Mouse (Mus musculus): ENCODE measurements around the gene Slc37a1. TPM values are rescaled to one million over a fixed set of nuclear protein-coding genes. Genes with fewer than 3 reads are reported as not detected.

The Slc37a1 gene
- polyA plus RNA-seq, 1 experiment, result 0.14 TPM

DNA sequence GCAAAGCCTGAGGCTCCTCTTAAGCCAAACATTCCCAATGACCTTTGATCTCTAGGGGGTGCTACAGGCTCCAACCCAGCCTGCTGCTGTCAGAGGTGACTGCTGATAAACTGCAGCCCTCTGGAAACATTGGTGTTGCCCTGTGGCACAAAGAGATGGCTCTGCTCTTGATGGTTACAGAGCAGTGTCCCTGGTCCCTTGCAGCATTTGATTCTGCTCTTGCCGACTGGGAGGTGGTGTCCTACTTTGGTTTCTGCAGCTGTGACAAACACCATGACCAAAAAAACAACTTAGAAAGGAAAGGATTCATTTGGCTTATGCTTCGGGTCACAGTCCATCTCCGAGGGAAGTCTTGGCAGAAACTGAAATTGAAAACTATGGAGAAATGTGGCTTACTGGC is 104.9 kb downstream of the Slc37a1 start:
- H3K79me3 ChIP-seq (ENCODE audit: low read depth), result no peaks in the 10 kb centered on the region
- no peak for TF ChIP-seq CTCF (IDR thresholded peaks at IDR 0.05; ENCODE audit: control insufficient read depth, insufficient read depth, insufficient read length)
- no peak for TF ChIP-seq FOSL1 (IDR thresholded peaks at IDR 0.05; ENCODE audit: insufficient read depth, low read length, poor library complexity, severe bottlenecking)
- no peak for TF ChIP-seq MYOG (IDR thresholded peaks at IDR 0.05; ENCODE audit: control insufficient read depth, extremely low read depth, insufficient read length)
- TF ChIP-seq USF1 (IDR thresholded peaks at IDR 0.05; ENCODE audit: low read depth), result no peak
- TF ChIP-seq CEBPB (IDR thresholded peaks at IDR 0.05; ENCODE audit: low read depth), result no peak
- no peak for TF ChIP-seq MYOD1 (IDR thresholded peaks at IDR 0.05; ENCODE audit: control insufficient read depth, insufficient read length, low read depth)
- no peak for TF ChIP-seq MAX (IDR thresholded peaks at IDR 0.05)
- H3K4me3 ChIP-seq (ENCODE audit: insufficient read depth, poor library complexity, severe bottlenecking), result no peak overlapping the region
- H3K79me2 ChIP-seq (ENCODE audit: control insufficient read depth, insufficient read depth), result no peaks in the 10 kb centered on the region
- peaks cover 28% of the 10 kb centered on the region for H3K27me3 ChIP-seq (ENCODE audit: control insufficient read depth, insufficient read depth, insufficient read length)
- H3ac ChIP-seq (ENCODE audit: control insufficient read depth, insufficient read length, low read depth), result no peak overlapping the region
- no peaks in the 10 kb centered on the region for H3K36me3 ChIP-seq (ENCODE audit: control insufficient read depth, insufficient read depth)

DNA sequence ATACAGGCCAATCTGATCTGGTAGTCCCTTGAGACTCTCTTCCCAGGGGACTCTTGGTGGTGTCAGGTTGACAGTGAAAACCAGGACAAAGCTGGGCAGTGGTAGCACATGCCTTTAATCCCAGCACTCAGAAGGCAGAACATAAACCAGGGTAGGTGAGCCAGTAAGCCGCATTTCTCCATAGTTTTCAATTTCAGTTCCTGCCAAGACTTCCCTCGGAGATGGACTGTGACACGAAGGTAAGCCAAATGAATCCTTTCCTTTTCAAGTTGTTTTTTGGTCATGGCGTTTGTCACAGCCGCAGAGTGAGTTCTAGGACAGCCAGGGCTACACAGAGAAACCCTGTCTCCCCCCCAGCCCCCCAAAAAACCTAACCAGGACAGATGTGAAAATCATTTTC is 105.4 kb downstream of the Slc37a1 start:
- Histone ChIP-seq H3K79me2 (ENCODE audit: control insufficient read depth, insufficient read depth) (no peaks in the 10 kb centered on the region), H3K27me3 (ENCODE audit: control insufficient read depth, insufficient read depth, insufficient read length) (peaks cover 22% of the 10 kb centered on the region), H3K4me3 (ENCODE audit: insufficient read depth, poor library complexity, severe bottlenecking) (no peak overlapping the region), H3K36me3 (ENCODE audit: control insufficient read depth, insufficient read depth) (no peaks in the 10 kb centered on the region), H3K79me3 (ENCODE audit: low read depth) (no peaks in the 10 kb centered on the region), H3ac (ENCODE audit: control insufficient read depth, insufficient read length, low read depth) (no peak overlapping the region)
- TF ChIP-seq CTCF (IDR thresholded peaks at IDR 0.05; ENCODE audit: control insufficient read depth, insufficient read depth, insufficient read length) (no peak), MAX (IDR thresholded peaks at IDR 0.05) (no peak), CEBPB (IDR thresholded peaks at IDR 0.05; ENCODE audit: low read depth) (no peak), MYOG (IDR thresholded peaks at IDR 0.05; ENCODE audit: control insufficient read depth, extremely low read depth, insufficient read length) (no peak)

DNA sequence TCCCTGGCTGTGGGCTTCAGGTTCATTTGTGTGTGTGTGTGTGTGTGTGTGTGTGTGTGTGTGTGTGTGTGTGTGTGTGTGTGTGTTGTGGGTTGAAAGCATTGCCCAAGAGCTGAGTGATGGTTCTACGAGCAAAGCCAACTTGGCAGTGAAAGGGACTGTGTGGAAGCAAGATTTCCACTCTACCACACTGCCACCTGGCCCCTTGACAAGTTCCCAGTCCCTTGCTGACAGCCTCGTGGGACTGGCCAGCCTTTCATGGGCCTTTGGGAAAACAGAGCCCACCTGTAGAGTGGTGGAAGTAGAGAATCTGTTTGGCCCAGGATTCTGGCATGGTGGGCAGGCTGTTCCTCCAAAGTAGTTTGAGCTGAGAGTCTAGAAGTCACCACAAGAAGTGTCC is 107.2 kb downstream of the Slc37a1 start:
- H3K79me2 ChIP-seq (ENCODE audit: control insufficient read depth, insufficient read depth), result no peaks in the 10 kb centered on the region

DNA sequence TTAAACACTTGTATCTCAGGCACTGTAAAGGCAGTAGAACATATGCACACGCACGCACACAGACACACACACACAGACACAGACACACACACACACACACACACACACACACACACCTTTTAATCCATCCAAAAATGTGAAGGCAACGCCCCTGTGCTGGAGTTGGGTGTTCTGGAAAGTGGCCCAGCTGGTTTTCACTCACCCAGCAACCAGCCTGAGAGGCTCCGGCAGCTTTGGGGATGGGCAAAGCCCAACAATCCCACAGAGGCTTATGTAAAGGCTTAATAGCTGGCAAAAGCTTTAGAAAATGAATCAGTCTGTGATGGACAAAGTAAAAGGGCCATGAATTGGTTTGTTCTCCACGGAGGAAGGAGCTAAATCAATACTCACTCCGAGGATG is 113.7 kb downstream of the Slc37a1 start:
- no peak for TF ChIP-seq USF1 (IDR thresholded peaks at IDR 0.05; ENCODE audit: low read depth)
- TF ChIP-seq MAX (IDR thresholded peaks at IDR 0.05), result no peak
- no peak for TF ChIP-seq MYOG (IDR thresholded peaks at IDR 0.05; ENCODE audit: control insufficient read depth, extremely low read depth, insufficient read length)
- TF ChIP-seq FOSL1 (IDR thresholded peaks at IDR 0.05; ENCODE audit: insufficient read depth, low read length, poor library complexity, severe bottlenecking), result no peak
- TF ChIP-seq CTCF (IDR thresholded peaks at IDR 0.05; ENCODE audit: control insufficient read depth, insufficient read depth, insufficient read length), result no peak
- no peak for TF ChIP-seq MYOD1 (IDR thresholded peaks at IDR 0.05; ENCODE audit: control insufficient read depth, insufficient read length, low read depth)
- Histone ChIP-seq H3ac (ENCODE audit: control insufficient read depth, insufficient read length, low read depth) (no peak overlapping the region), H3K36me3 (ENCODE audit: control insufficient read depth, insufficient read depth) (no peaks in the 10 kb centered on the region), H3K79me3 (ENCODE audit: low read depth) (no peaks in the 10 kb centered on the region), H3K79me2 (ENCODE audit: control insufficient read depth, insufficient read depth) (no peaks in the 10 kb centered on the region), H3K4me3 (ENCODE audit: insufficient read depth, poor library complexity, severe bottlenecking) (no peak overlapping the region), H3K27me3 (ENCODE audit: control insufficient read depth, insufficient read depth, insufficient read length) (peaks cover 5% of the 10 kb centered on the region)

More for the DNA sequence above, 107.2 kb downstream of the Slc37a1 start:
- Histone ChIP-seq H3K4me3 (ENCODE audit: insufficient read depth, poor library complexity, severe bottlenecking) (no peak overlapping the region), H3K36me3 (ENCODE audit: control insufficient read depth, insufficient read depth) (no peaks in the 10 kb centered on the region), H3ac (ENCODE audit: control insufficient read depth, insufficient read length, low read depth) (no peak overlapping the region), H3K79me3 (ENCODE audit: low read depth) (no peaks in the 10 kb centered on the region), H3K27me3 (ENCODE audit: control insufficient read depth, insufficient read depth, insufficient read length) (peaks cover 11% of the 10 kb centered on the region)
- TF ChIP-seq CEBPB (IDR thresholded peaks at IDR 0.05; ENCODE audit: low read depth), result no peak
- no peak for TF ChIP-seq FOSL1 (IDR thresholded peaks at IDR 0.05; ENCODE audit: insufficient read depth, low read length, poor library complexity, severe bottlenecking)
- no peak for TF ChIP-seq CTCF (IDR thresholded peaks at IDR 0.05; ENCODE audit: control insufficient read depth, insufficient read depth, insufficient read length)
- TF ChIP-seq MYOG (IDR thresholded peaks at IDR 0.05; ENCODE audit: control insufficient read depth, extremely low read depth, insufficient read length), result no peak
- no peak for TF ChIP-seq USF1 (IDR thresholded peaks at IDR 0.05; ENCODE audit: low read depth)
- no peak for TF ChIP-seq MAX (IDR thresholded peaks at IDR 0.05)
- no peak for TF ChIP-seq MYOD1 (IDR thresholded peaks at IDR 0.05; ENCODE audit: control insufficient read depth, insufficient read length, low read depth)

Other genes with a start within 250 kb of the Slc37a1 start
- gene Abcg1, start 229.1 kb upstream of the Slc37a1 start, polyA plus RNA-seq (2012; fragmentation: generic; extraction: Trizol), result 0.46 TPM
- not detected for gene Tff3, start 157.1 kb upstream of the Slc37a1 start, polyA plus RNA-seq (2012; fragmentation: generic; extraction: Trizol)
- gene Tff2, start 142.5 kb upstream of the Slc37a1 start, polyA plus RNA-seq (2012; fragmentation: generic; extraction: Trizol), result not detected
- not detected for gene Tff1, start 121.5 kb upstream of the Slc37a1 start, polyA plus RNA-seq (2012; fragmentation: generic; extraction: Trizol)
- gene Tmprss3, start 87.8 kb upstream of the Slc37a1 start, polyA plus RNA-seq (2012; fragmentation: generic; extraction: Trizol), result not detected
- gene Ubash3a, start 78.9 kb upstream of the Slc37a1 start, polyA plus RNA-seq (2012; fragmentation: generic; extraction: Trizol), result not detected
- 0.20 TPM for gene Rsph1, start 9.4 kb upstream of the Slc37a1 start, polyA plus RNA-seq (2012; fragmentation: generic; extraction: Trizol)
- gene Pde9a, start 99.4 kb downstream of the Slc37a1 start, polyA plus RNA-seq (2012; fragmentation: generic; extraction: Trizol), result 0.15 TPM
- 48.5 TPM for gene Wdr4, start 233.2 kb downstream of the Slc37a1 start, polyA plus RNA-seq (2012; fragmentation: generic; extraction: Trizol)
- gene Ndufv3, start 233.3 kb downstream of the Slc37a1 start, polyA plus RNA-seq (2012; fragmentation: generic; extraction: Trizol), result 178 TPM